Mouse (Mus musculus) monocyte, adult 2 months (primary cell): ENCODE data around the gene Actbl2.

Source experiments
- DNase-seq, 2 experiments: peaks; one replicate each; pipeline ENCODE4 v3.0.0; 2022; ENCODE audit warnings: low spot score in 2 of 2, low read depth in 1 of 2

Actbl2 gene

GRCm38 (mm10) chr13:111269789-111270335 lies 15.0 kb downstream of the Actbl2 start:
- DNase-seq: no peak

GRCm38 (mm10) chr13:111271868-111272267 lies 17.1 kb downstream of the Actbl2 start:
- no peak for DNase-seq

- DNase-seq: peak; percentile 14 to 22
These were observed 31.9 kb downstream of the Actbl2 start for GRCm38 (mm10) chr13:111286461-111287385.

- DNase-seq: no peak
These were observed 36.5 kb downstream of the Actbl2 start for GRCm38 (mm10) chr13:111291161-111291957.

- no peak for DNase-seq
These were observed 37.2 kb downstream of the Actbl2 start for GRCm38 (mm10) chr13:111291958-111292493.

GRCm38 (mm10) chr13:111293478-111293877 lies 38.7 kb downstream of the Actbl2 start:
- no peak for DNase-seq

GRCm38 (mm10) chr13:111294965-111295494 lies 40.2 kb downstream of the Actbl2 start:
- no peak for DNase-seq

GRCm38 (mm10) chr13:111296029-111296428 lies 41.2 kb downstream of the Actbl2 start:
- no peak for DNase-seq

- no peak for DNase-seq
These were observed 42.8 kb downstream of the Actbl2 start for GRCm38 (mm10) chr13:111297614-111298013.

- DNase-seq: no peak
These were observed 44.4 kb downstream of the Actbl2 start for GRCm38 (mm10) chr13:111299145-111299713.

GRCm38 (mm10) chr13:111300846-111301245 lies 46.0 kb downstream of the Actbl2 start:
- no peak for DNase-seq

- no peak for DNase-seq
These were observed 46.6 kb downstream of the Actbl2 start for GRCm38 (mm10) chr13:111301431-111301830.

GRCm38 (mm10) chr13:111304194-111304593 lies 49.4 kb downstream of the Actbl2 start:
- DNase-seq: no peak

- no peak for DNase-seq
These were observed 49.9 kb downstream of the Actbl2 start for GRCm38 (mm10) chr13:111304736-111305135.
